ENCODE assay signal across 8 mouse cellular contexts in genomic region chr9:56464863-56465654, GRCm38 (mm10). TPM values are rescaled to one million over a fixed set of nuclear protein-coding genes. Genes with fewer than 3 reads are reported as not detected.
DNase-seq lines count a peak whose midpoint lies in the region; ATAC-seq and TF ChIP-seq lines count a peak whose summit lies in the region.

No protein-coding gene starts in this region.

- H3K4me2 ChIP-seq in limb, embryonic 13.5 days (replicated peaks): no peak overlapping the region
- H3K4me2 ChIP-seq in midbrain, embryonic 15.5 days: peak overlapping the region; percentile 18; the same call in 1 of the 2 replicates

- H3K27me3 ChIP-seq in limb, embryonic 13.5 days: no peaks in the 10 kb centered on the region
- H3K27me3 ChIP-seq in midbrain, embryonic 15.5 days (replicated peaks): no peaks in the 10 kb centered on the region

- ATAC-seq in hematopoietic stem cell, adult 5-6 weeks (replicated peaks in 1 of 2; ENCODE audit: insufficient read depth in 1 of 2, low FRiP score in 2 of 2, low TSS enrichment in 1 of 2, low read depth in 1 of 2, poor library complexity in 2 of 2, severe bottlenecking in 2 of 2): peak; percentile 92 to 99
- no peak for ATAC-seq in limb, embryonic 13.5 days (ENCODE audit: low FRiP score, low read depth)
- ATAC-seq in midbrain, embryonic 15.5 days (replicated peaks): peak; percentile 78

- H3K4me3 ChIP-seq in gastrocnemius, adult 2 months: peak overlapping the region; percentile 39
- no peak overlapping the region for H3K4me3 ChIP-seq in limb, embryonic 13.5 days
- no peak overlapping the region for H3K4me3 ChIP-seq in midbrain, embryonic 15.5 days

- H3K9me3 ChIP-seq in limb, embryonic 13.5 days: no peaks in the 10 kb centered on the region
- no peaks in the 10 kb centered on the region for H3K9me3 ChIP-seq in midbrain, embryonic 15.5 days

- H3K27ac ChIP-seq in gastrocnemius, adult 2 months: peak overlapping the region; percentile 81
- peak overlapping the region; percentile 10; the same call in 1 of the 2 replicates for H3K27ac ChIP-seq in limb, embryonic 13.5 days
- H3K27ac ChIP-seq in midbrain, embryonic 15.5 days: peak overlapping the region; percentile 64

- H3K36me3 ChIP-seq in limb, embryonic 13.5 days: peaks cover 26% of the 10 kb centered on the region
- H3K36me3 ChIP-seq in midbrain, embryonic 15.5 days (replicated peaks): 0 out of 2 replicates have a peak, but pooled peaks cover 2% of the 10 kb centered on the region

- no peak for TF ChIP-seq CTCF in gastrocnemius, adult 2 months (IDR thresholded peaks at IDR 0.05)

- DNase-seq in gastrocnemius, adult 2 months: peak; percentile 52
- DNase-seq in gastrocnemius, postnatal 36 days: no peak
- DNase-seq in fat pad, adult 2 months (ENCODE audit: extremely low read depth, low read depth, low spot score): peak; percentile 45
- DNase-seq in thymus, postnatal 14 days: peak; percentile 73
- no peak for DNase-seq in frontal cortex, postnatal 14 days (ENCODE audit: low spot score in 2 of 2)

- intact Hi-C loops in gastrocnemius, adult 2 months (cut with DNase I): no loop called here
- intact Hi-C loops in gastrocnemius, postnatal 36 days (cut with DNase I): loop anchor here (5.0 kb wide), 2 partner anchors 37 to 48 kb away; partner anchors contain the start of genes Hmg20a and Peak1

- peaks cover 45% of the 10 kb centered on the region for H3K4me1 ChIP-seq in limb, embryonic 13.5 days
- peaks cover 20% of the 10 kb centered on the region for H3K4me1 ChIP-seq in midbrain, embryonic 15.5 days

- WGBS in limb, embryonic 13.5 days: 29% methylated on average over 23 of the region's 23 CpGs
- 19% methylated on average over 23 of the region's 23 CpGs for WGBS in midbrain, embryonic 15.5 days

- no peak overlapping the region for H3K9ac ChIP-seq in limb, embryonic 13.5 days
- no peak overlapping the region for H3K9ac ChIP-seq in midbrain, embryonic 15.5 days

RNA-seq across cellular contexts. Expression of gene Hmg20a, which starts 46.6 kb away (rescaled TPM):
- 10 to 100 TPM; 14.7 to 14.8 TPM for total RNA-seq in gastrocnemius, adult 2 months (2021)
- total RNA-seq in gastrocnemius, postnatal 36 days (2021): 10 to 100 TPM; 11.8 to 13.1 TPM
- total RNA-seq in hematopoietic stem cell, adult 5-6 weeks (2017): 47.5 and 53.2 TPM in 2 replicates
- 73.1 and 73.4 TPM in 2 replicates for polyA plus RNA-seq in limb, embryonic 13.5 days (2015; fragmentation: Nextera tagmentation; extraction: Ambion mirVana)
- 90.2 and 97.0 TPM in 2 replicates for polyA plus RNA-seq in midbrain, embryonic 15.5 days (2015; fragmentation: Nextera tagmentation; extraction: Ambion mirVana)

RNA-seq across cellular contexts. Expression of gene Peak1, which starts 47.2 kb away (rescaled TPM):
- 10 to 100 TPM; 10.8 to 18.2 TPM for total RNA-seq in gastrocnemius, adult 2 months (2021)
- total RNA-seq in gastrocnemius, postnatal 36 days (2021): 10 to 100 TPM; 10.3 to 12.5 TPM
- total RNA-seq in hematopoietic stem cell, adult 5-6 weeks (2017): 31.5 and 41.3 TPM in 2 replicates
- polyA plus RNA-seq in limb, embryonic 13.5 days (2015; fragmentation: Nextera tagmentation; extraction: Ambion mirVana): 9.7 and 9.9 TPM in 2 replicates
- polyA plus RNA-seq in midbrain, embryonic 15.5 days (2015; fragmentation: Nextera tagmentation; extraction: Ambion mirVana): 3.8 and 4.4 TPM in 2 replicates

Comparison
In these comparisons a context has a peak if more than half of its experiments do, and no peak if none do; other contexts are left out.
1. DNase-seq: peak in gastrocnemius, adult 2 months (single experiment), fat pad, adult 2 months (single experiment) and thymus, postnatal 14 days (single experiment); none in gastrocnemius, postnatal 36 days (0 of 2) and frontal cortex, postnatal 14 days (0 of 2).
2. H3K27ac ChIP-seq: peak in every context shown above with its lines; median percentile 81 in gastrocnemius, adult 2 months; 64 in midbrain, embryonic 15.5 days; 10 in limb, embryonic 13.5 days.